Mouse (Mus musculus) hindbrain, postnatal 0 days (tissue): Measurements from ENCODE around the gene Hepacam. TPM values are rescaled to one million over a fixed set of nuclear protein-coding genes. Genes with fewer than 3 reads are reported as not detected.

Experiments
- ATAC-seq: fragments of 200-750 bp; cut with Nextera tagmentation; 2 replicates; pipeline ENCODE4 v1.8.0; 2017; ENCODE audit warnings: mild to moderate bottlenecking, moderate TSS enrichment, moderate library complexity
- DNase-seq: peaks from one replicate; pipeline ENCODE4 v3.0.0-alpha.2; 2015; ENCODE audit warnings: low spot score
- H3K27ac ChIP-seq: fragments of 300-500 bp; sonication (generic); 2 replicates; pipeline ENCODE4 v1.5.1; 2014; ENCODE audit warnings: mild to moderate bottlenecking
- H3K27me3 ChIP-seq: fragments of 300-500 bp; sonication (generic); 2 replicates; pipeline ENCODE4 v1.6.1; 2014; ENCODE audit warnings: low read length, mixed read lengths; ENCODE audit not compliant: insufficient read depth
- H3K36me3 ChIP-seq: fragments of 300-500 bp; sonication (generic); 2 replicates; pipeline ENCODE4 v1.6.1; 2014; ENCODE audit warnings: low read length, mixed read lengths; ENCODE audit not compliant: insufficient read depth
- H3K4me1 ChIP-seq: fragments of 300-500 bp; sonication (generic); 2 replicates; pipeline ENCODE4 v1.6.1; 2014; ENCODE audit warnings: antibody characterized with exemption, low read length, mixed read lengths; ENCODE audit not compliant: insufficient read depth
- H3K4me2 ChIP-seq: fragments of 300-500 bp; sonication (generic); 2 replicates; pipeline ENCODE4 v1.6.1; 2014; ENCODE audit warnings: low read depth, mild to moderate bottlenecking, low read length, moderate library complexity, mixed read lengths
- H3K4me3 ChIP-seq: fragments of 300-500 bp; sonication (generic); 2 replicates; pipeline ENCODE4 v1.5.1; 2014; ENCODE audit warnings: low read length
- H3K9ac ChIP-seq: fragments of 300-500 bp; sonication (generic); replicated peaks from 2 replicates; pipeline ENCODE4 v1.6.1; 2014; ENCODE audit warnings: mild to moderate bottlenecking, low read length, moderate library complexity, mixed read lengths
- H3K9me3 ChIP-seq: fragments of 300-500 bp; sonication (generic); 2 replicates; pipeline ENCODE4 v1.6.1; 2016; ENCODE audit warnings: low read length, mixed read lengths
- CTCF ChIP-seq: IDR thresholded peaks from 2 replicates; pipeline ENCODE4 v1.5.1; 2016; ENCODE audit warnings: antibody characterized with exemption, control low read depth, low read depth
- WGBS: fragments of 180-500 bp; shearing (Covaris S2); extraction: QIAGEN DNeasy Blood & Tissue Kit; methylation state at CpG from one replicate; pipeline ENCODE4 v1.1.7; 2014; 5-methylcytosine and 5-hydroxymethylcytosine counted together
- polyA plus RNA-seq: library from polyadenylated mRNA; unstranded; fragments of >200 nt; fragmentation: Nextera tagmentation; extraction: Ambion mirVana; gene quantifications from 2 replicates; pipeline ENCODE4 v1.2.1, GENCODE M21; 2015
- total RNA-seq: library from RNA; depleted of rRNA; stranded (reverse); fragments of >200 nt; gene quantifications from 2 replicates; pipeline ENCODE4 v1.2.3, GENCODE M21; 2014

Gene Hepacam
- total and polyA plus RNA-seq, 2 experiments from 2014 or later, result 45.9 to 69.2 TPM

GRCm38 (mm10) chr9:37364392-37364791 lies 2.8 kb upstream of the Hepacam start:
- no peak overlapping the region for H3K4me2 ChIP-seq
- no peak overlapping the region for H3K27ac ChIP-seq
- no peaks in the 10 kb centered on the region for H3K36me3 ChIP-seq
- no peaks in the 10 kb centered on the region for H3K27me3 ChIP-seq
- H3K9ac ChIP-seq, result no peak overlapping the region
- ATAC-seq (no peak), DNase-seq (no peak)
- H3K4me3 ChIP-seq, result no peak overlapping the region
- TF ChIP-seq CTCF, result no peak
- WGBS, result 53% methylated on average over 3 of the region's 3 CpGs
- no peaks in the 10 kb centered on the region for H3K9me3 ChIP-seq
- peaks cover 11% of the 10 kb centered on the region; the same call in 1 of the 2 replicates for H3K4me1 ChIP-seq

- Histone ChIP-seq H3K9ac (no peak overlapping the region), H3K9me3 (no peaks in the 10 kb centered on the region), H3K27ac (no peak overlapping the region), H3K36me3 (no peaks in the 10 kb centered on the region), H3K27me3 (no peaks in the 10 kb centered on the region), H3K4me2 (no peak overlapping the region), H3K4me3 (no peak overlapping the region), H3K4me1 (peaks cover 4% of the 10 kb centered on the region; the same call in 1 of the 2 replicates)
- no peak for TF ChIP-seq CTCF
- ATAC-seq (no peak), DNase-seq (no peak)
- WGBS, result 67% methylated on average over 5 of the region's 5 CpGs
Measured at GRCm38 (mm10) chr9:37365706-37366105, 1.4 kb upstream of the Hepacam start.

GRCm38 (mm10) chr9:37368081-37368830 lies 1.1 kb downstream of the Hepacam start:
- no peak for ATAC-seq
- H3K4me3 ChIP-seq, result peak overlapping the region; percentile 39
- TF ChIP-seq CTCF, result peak; percentile 48; the same call in 1 of the 2 replicates
- H3K9me3 ChIP-seq, result no peaks in the 10 kb centered on the region
- no peaks in the 10 kb centered on the region for H3K27me3 ChIP-seq
- peak overlapping the region; percentile 46 for H3K4me2 ChIP-seq
- 78% methylated on average over 11 of the region's 11 CpGs for WGBS
- H3K9ac ChIP-seq, result peak overlapping the region; percentile 55
- DNase-seq, result no peak
- H3K36me3 ChIP-seq, result no peaks in the 10 kb centered on the region
- H3K27ac ChIP-seq, result peak overlapping the region; percentile 92
- no peaks in the 10 kb centered on the region for H3K4me1 ChIP-seq

GRCm38 (mm10) chr9:37368860-37369259 lies 1.7 kb downstream of the Hepacam start:
- no peak for TF ChIP-seq CTCF
- H3K4me1 ChIP-seq, result no peaks in the 10 kb centered on the region
- peak overlapping the region; percentile 46 for H3K4me2 ChIP-seq
- no peaks in the 10 kb centered on the region for H3K36me3 ChIP-seq
- ATAC-seq (no peak), DNase-seq (no peak)
- peak overlapping the region; percentile 92 for H3K27ac ChIP-seq
- H3K9me3 ChIP-seq, result no peaks in the 10 kb centered on the region
- peak overlapping the region; percentile 39 for H3K4me3 ChIP-seq
- H3K9ac ChIP-seq, result peak overlapping the region; percentile 25; the same call in 1 of the 2 replicates
- no peaks in the 10 kb centered on the region for H3K27me3 ChIP-seq
- WGBS, result 69% methylated on average over 8 of the region's 8 CpGs

- H3K4me2 ChIP-seq, result 0 out of 2 replicates have a peak overlapping the region, but pooled peaks have one; percentile 1
- H3K27ac ChIP-seq, result no peak overlapping the region
- no peak overlapping the region for H3K9ac ChIP-seq
- WGBS, result 83% methylated on average over 7 of the region's 7 CpGs
- H3K9me3 ChIP-seq, result no peaks in the 10 kb centered on the region
- H3K4me1 ChIP-seq, result no peaks in the 10 kb centered on the region
- DNase-seq (no peak), ATAC-seq (no peak)
- no peaks in the 10 kb centered on the region for H3K36me3 ChIP-seq
- TF ChIP-seq CTCF, result no peak
- no peaks in the 10 kb centered on the region for H3K27me3 ChIP-seq
- no peak overlapping the region for H3K4me3 ChIP-seq
Measured at GRCm38 (mm10) chr9:37371232-37371801, 4.2 kb downstream of the Hepacam start.

- TF ChIP-seq CTCF, result no peak
- H3K9ac ChIP-seq, result no peak overlapping the region
- H3K36me3 ChIP-seq, result no peaks in the 10 kb centered on the region
- no peak for ATAC-seq
- WGBS, result 62% methylated on average over 5 of the region's 5 CpGs
- H3K27ac ChIP-seq, result no peak overlapping the region
- no peak overlapping the region for H3K4me3 ChIP-seq
- H3K4me1 ChIP-seq, result no peaks in the 10 kb centered on the region
- H3K4me2 ChIP-seq, result no peak overlapping the region
- no peaks in the 10 kb centered on the region for H3K27me3 ChIP-seq
- DNase-seq, result peak; percentile 36
- H3K9me3 ChIP-seq, result no peaks in the 10 kb centered on the region
Measured at GRCm38 (mm10) chr9:37375718-37376117, 8.6 kb downstream of the Hepacam start.

GRCm38 (mm10) chr9:37383161-37383560 lies 16.0 kb downstream of the Hepacam start:
- Histone ChIP-seq H3K27ac (no peak overlapping the region), H3K9me3 (no peaks in the 10 kb centered on the region), H3K27me3 (no peaks in the 10 kb centered on the region), H3K4me2 (no peak overlapping the region), H3K9ac (no peak overlapping the region), H3K4me3 (no peak overlapping the region), H3K4me1 (no peaks in the 10 kb centered on the region), H3K36me3 (no peaks in the 10 kb centered on the region)
- DNase-seq (no peak), ATAC-seq (no peak)
- 89% methylated on average over 6 of the region's 6 CpGs for WGBS
- TF ChIP-seq CTCF, result no peak
